Mouse (Mus musculus) heart, adult 2 months (tissue): ENCODE results near the gene Olfr157. TPM values are rescaled to one million over a fixed set of nuclear protein-coding genes. Genes with fewer than 3 reads are reported as not detected.

Source experiments
- DNase-seq, 2 experiments: peaks; one replicate each; pipeline ENCODE4 v3.0.0; 2021
- H3K27ac ChIP-seq: fragments of 200-600 bp; 2 replicates; pipeline ENCODE4 v1.8.1; 2022
- H3K27me3 ChIP-seq: fragments of 200-500 bp; 2 replicates; pipeline ENCODE4 v1.6.1; 2012; ENCODE audit warnings: mild to moderate bottlenecking, low read length, inconsistent platforms, mixed read lengths; ENCODE audit not compliant: control insufficient read depth, insufficient read depth
- H3K36me3 ChIP-seq: fragments of 200-500 bp; 2 replicates; pipeline ENCODE4 v1.6.1; 2012; ENCODE audit warnings: low read length, inconsistent platforms; ENCODE audit not compliant: control insufficient read depth, insufficient read depth
- H3K4me1 ChIP-seq: fragments of 200-500 bp; 2 replicates; pipeline ENCODE4 v1.6.1; 2011; ENCODE audit warnings: low read length; ENCODE audit not compliant: control insufficient read depth, insufficient read depth
- H3K4me3 ChIP-seq: fragments of 200-600 bp; 2 replicates; pipeline ENCODE4 v1.8.1; 2022
- H3K79me2 ChIP-seq: fragments of 200-500 bp; replicated peaks from 2 replicates; pipeline ENCODE4 v1.6.1; 2012; ENCODE audit warnings: mild to moderate bottlenecking, inconsistent platforms, low read length, moderate library complexity, mixed read lengths; ENCODE audit not compliant: control insufficient read depth, insufficient read depth
- H3K9ac ChIP-seq: fragments of 200-500 bp; 2 replicates; pipeline ENCODE4 v1.6.1; 2012; ENCODE audit warnings: low read depth, mild to moderate bottlenecking, control low read depth, inconsistent platforms, low read length, mixed read lengths
- CTCF ChIP-seq: fragments of 200-600 bp; IDR thresholded peaks from 2 replicates; pipeline ENCODE4 v1.8.1; 2022; ENCODE audit warnings: antibody characterized with exemption, mild to moderate bottlenecking, moderate library complexity
- EP300 ChIP-seq: fragments of 200-500 bp; IDR thresholded peaks from 2 replicates; pipeline ENCODE4 v1.6.1; 2011; ENCODE audit warnings: low read depth, low read length, control low read depth; ENCODE audit not compliant: insufficient read depth
- POLR2A ChIP-seq: fragments of 200-500 bp; IDR thresholded peaks from 2 replicates; pipeline ENCODE4 v1.6.1; 2011; ENCODE audit warnings: mild to moderate bottlenecking, low read depth, low read length, control low read depth; ENCODE audit not compliant: insufficient read depth
- WGBS: fragments of 180-500 bp; shearing (Covaris S2); methylation state at CpG from one replicate; pipeline ENCODE4 v1.1.7; 2018; 5-methylcytosine and 5-hydroxymethylcytosine counted together
- intact Hi-C: fragments of 180-260 bp; cut with DNase I; formaldehyde crosslinking; loops from one replicate; pipeline ENCODE4 v1.15.1; 2025
- polyA plus RNA-seq: library from polyadenylated mRNA; depleted of rRNA; stranded (reverse); fragments of >200 nt; gene quantifications from 2 replicates; pipeline ENCODE4 v1.2.3, GENCODE M21; 2012
- total RNA-seq, 2 experiments: library from RNA; stranded (reverse); gene quantifications; 2 replicates each; pipeline ENCODE4 v1.2.3; 2021

The Olfr157 gene
- total and polyA plus RNA-seq, 3 experiments, result not detected

DNA sequence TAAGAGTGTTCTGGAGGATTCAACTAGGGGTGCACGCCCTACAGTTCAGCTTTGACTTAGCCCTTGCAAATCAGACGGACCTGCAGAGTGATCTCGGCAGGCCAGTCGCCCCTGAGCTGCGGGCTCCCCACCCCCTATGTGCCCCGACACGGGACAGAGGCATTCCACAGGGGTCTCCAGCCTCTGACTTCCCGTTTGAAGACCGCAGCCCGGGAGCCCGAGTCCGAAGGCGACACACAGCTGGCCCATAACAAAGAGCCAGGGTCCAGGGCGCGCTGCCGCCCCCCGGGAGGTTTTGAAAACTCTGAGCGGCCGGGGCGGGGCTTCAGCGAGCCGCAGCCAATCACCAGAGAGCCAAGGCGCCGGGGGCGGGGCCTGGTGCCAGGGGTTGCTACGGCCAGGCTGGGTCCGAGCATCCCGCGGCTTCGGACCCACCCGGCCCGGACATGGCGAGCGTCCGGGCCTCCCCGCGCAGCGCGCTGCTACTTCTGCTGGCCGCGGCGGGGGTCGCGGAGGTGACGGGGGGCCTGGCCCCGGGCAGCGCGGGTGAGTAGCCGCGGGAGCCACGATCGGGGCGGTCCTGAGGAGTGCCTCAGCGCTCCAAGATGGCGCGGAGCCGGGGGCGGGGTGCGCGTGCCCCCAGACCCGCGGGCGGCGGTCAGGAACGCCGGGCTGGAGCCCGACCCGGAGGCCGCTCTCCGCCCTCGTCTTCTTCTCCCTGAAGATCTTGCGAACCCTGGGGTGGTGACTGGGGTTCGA lies 35.3 kb upstream of the Olfr157 start, which contains the start of gene Reck:
Gene Reck (plus strand): TSS at position 371 of the 759 bp plus-strand sequence.
- 2% methylated on average over 73 of the region's 73 CpGs for WGBS
- Histone ChIP-seq H3K4me1 (peaks cover 4% of the 10 kb centered on the region), H3K27me3 (no peaks in the 10 kb centered on the region), H3K79me2 (no peaks in the 10 kb centered on the region), H3K27ac (peak within 1 kb of the TSS; percentile 56), H3K4me3 (peak within 1 kb of the TSS; percentile 81), H3K36me3 (no peaks in the 10 kb centered on the region), H3K9ac (peak within 1 kb of the TSS; percentile 85)
- intact Hi-C loops, result no loop called here
- peak; percentile 88 to 90 for DNase-seq
- TF ChIP-seq EP300 (no peak), POLR2A (no peak), CTCF (no peak)

DNA sequence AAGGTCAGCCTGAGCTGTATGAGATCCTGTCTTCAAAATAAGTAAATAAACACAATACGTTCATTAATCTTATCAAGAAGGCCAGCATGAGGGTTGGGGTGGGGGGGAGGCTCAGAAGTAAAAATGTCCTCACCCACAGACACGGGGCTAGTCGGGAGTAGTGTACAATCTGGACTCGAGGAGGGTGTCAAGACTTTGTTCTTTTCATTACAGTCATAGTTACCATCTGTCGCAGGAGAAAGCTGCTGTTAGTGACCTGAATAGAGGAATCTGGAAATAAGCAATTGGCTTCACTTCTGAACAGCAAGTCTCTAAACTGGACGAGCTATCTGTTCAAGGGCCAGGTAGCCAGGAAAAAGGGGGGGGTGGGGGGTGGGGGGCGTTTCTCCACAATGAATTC lies 34.5 kb upstream of the Olfr157 start:
- Histone ChIP-seq H3K9ac (no peak overlapping the region), H3K4me1 (peaks cover 4% of the 10 kb centered on the region), H3K27ac (no peak overlapping the region), H3K27me3 (no peaks in the 10 kb centered on the region), H3K36me3 (no peaks in the 10 kb centered on the region), H3K79me2 (no peaks in the 10 kb centered on the region), H3K4me3 (no peak overlapping the region)
- DNase-seq, result no peak
- TF ChIP-seq POLR2A, result no peak
- no peak for TF ChIP-seq EP300
- WGBS, result 44% methylated on average over 7 of the region's 7 CpGs
- intact Hi-C loops, result no loop called here

DNA sequence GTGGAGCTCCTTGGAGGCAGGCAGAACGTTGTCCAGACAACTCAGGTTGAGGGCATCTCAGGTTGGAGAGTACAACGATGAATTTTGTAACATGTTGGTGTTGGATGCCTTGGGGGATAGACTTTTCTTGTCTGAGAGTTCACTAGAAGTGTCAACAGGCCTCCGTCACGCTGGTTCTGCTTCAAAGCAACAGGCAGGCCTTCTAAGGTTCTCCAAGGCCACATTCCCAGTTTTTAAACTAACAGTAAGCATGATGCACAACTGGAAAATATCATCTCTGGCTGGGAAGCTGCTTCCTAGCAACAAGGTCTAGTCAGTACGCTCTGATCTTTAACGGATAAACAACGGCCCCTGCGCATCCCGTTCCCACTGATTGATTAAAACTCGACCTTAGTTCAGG lies 29.8 kb upstream of the Olfr157 start:
- DNase-seq, result no peak
- Histone ChIP-seq H3K4me3 (no peak overlapping the region), H3K36me3 (no peaks in the 10 kb centered on the region), H3K9ac (no peak overlapping the region), H3K79me2 (no peaks in the 10 kb centered on the region), H3K27ac (no peak overlapping the region), H3K4me1 (peaks cover under 1% of the 10 kb centered on the region; the same call in 1 of the 2 replicates), H3K27me3 (no peaks in the 10 kb centered on the region)
- no peak for TF ChIP-seq EP300
- no peak for TF ChIP-seq CTCF
- no peak for TF ChIP-seq POLR2A
- WGBS, result 89% methylated on average over 10 of the region's 10 CpGs
- intact Hi-C loops, result loop anchor here (10.0 kb wide), 2 partner anchors 235 to 435 kb away; partner anchors contain the start of gene Npr2

DNA sequence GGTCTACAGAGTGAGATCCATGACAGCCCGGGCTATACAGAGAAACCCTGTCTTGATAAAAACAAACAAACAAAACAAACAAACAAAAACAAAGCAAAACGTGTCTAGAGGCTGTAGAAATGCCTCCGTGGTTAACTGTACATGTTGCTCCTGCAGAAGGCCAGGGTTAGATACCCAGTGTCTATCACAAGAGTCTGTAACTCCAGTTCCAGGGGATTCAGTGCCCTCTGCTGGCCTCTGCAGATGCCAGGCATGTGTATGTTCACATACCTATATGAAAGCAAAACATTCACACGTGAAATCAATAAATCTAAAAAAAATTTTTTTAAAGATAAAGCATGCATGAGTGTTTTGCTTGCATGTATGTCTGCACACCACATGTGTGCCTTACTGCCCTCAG lies 23.3 kb upstream of the Olfr157 start:
- DNase-seq, result no peak
- intact Hi-C loops, result loop anchor here (10.0 kb wide), 2 partner anchors 228 to 428 kb away; partner anchors contain the start of gene Npr2

DNA sequence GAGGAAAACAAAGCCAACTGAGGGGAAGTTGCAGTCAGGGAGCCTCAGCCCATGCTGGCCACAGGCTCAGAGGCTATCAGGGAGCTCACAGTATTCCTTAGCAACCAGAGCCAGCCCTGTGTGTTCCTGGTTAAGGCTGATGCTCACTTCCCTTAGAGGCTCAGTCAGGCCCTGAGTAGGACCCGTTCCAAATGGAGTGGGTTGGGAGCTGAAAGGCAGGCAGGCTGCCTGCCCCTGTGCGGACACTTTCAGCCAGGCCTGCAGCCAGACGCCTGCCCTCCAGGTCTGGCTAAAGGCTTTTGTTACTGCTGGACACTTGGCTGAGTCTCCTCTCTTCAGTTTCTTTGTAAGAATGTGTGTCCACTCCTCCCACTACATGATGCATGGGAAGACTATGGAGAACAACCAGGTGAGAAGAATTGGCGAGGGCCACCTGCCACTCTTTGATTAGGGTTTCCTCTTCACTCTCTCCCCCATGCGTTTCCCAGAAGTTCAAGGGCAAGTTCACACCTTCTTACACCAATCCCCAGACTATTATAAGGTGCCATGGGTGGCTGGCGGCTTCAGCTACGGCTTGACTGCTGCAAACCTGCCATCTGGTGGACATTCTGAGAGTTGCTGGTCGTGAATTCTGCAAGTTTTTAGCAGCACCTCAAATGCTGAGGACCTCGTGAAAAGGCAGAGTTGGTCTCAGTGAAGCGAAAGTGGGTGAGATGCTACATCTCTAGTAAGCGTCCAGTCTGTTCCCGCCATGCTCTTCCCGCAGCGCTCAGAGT lies 20.9 kb upstream of the Olfr157 start:
- Histone ChIP-seq H3K4me1 (peaks cover 1% of the 10 kb centered on the region), H3K9ac (no peak overlapping the region), H3K4me3 (no peak overlapping the region), H3K27me3 (no peaks in the 10 kb centered on the region), H3K36me3 (no peaks in the 10 kb centered on the region), H3K27ac (no peak overlapping the region), H3K79me2 (no peaks in the 10 kb centered on the region)
- intact Hi-C loops, result loop anchor here (1.0 to 10.0 kb wide), 5 partner anchors 98 to 426 kb away; partner anchors contain the start of gene Npr2
- DNase-seq, result peak; percentile 61 to 77
- TF ChIP-seq CTCF (peak; percentile 89), EP300 (peak; percentile 81), POLR2A (no peak)
- 10% methylated on average over 14 of the region's 14 CpGs for WGBS

More for the DNA sequence above, 23.3 kb upstream of the Olfr157 start:
- no peak for TF ChIP-seq POLR2A
- TF ChIP-seq CTCF, result no peak
- TF ChIP-seq EP300, result no peak
- no peak overlapping the region for H3K9ac ChIP-seq
- H3K36me3 ChIP-seq, result no peaks in the 10 kb centered on the region
- H3K4me3 ChIP-seq, result no peak overlapping the region
- H3K4me1 ChIP-seq, result peaks cover 1% of the 10 kb centered on the region
- no peak overlapping the region for H3K27ac ChIP-seq
- H3K27me3 ChIP-seq, result no peaks in the 10 kb centered on the region
- H3K79me2 ChIP-seq, result no peaks in the 10 kb centered on the region
- WGBS, result 69% methylated on average over 4 of the region's 4 CpGs
